Mouse (Mus musculus): Measurements from ENCODE around the gene Dvl2.

GRCm38 (mm10) chr11:69980196-69981140 lies 19.9 kb upstream of the Dvl2 start:
- TF ChIP-seq CTCF (IDR thresholded peaks at IDR 0.05; ENCODE audit: low read depth, low read length) (no peak), GATA1 (IDR thresholded peaks at IDR 0.05; ENCODE audit: borderline replicate concordance, low read length) (no peak)

Data from G1E (cell line).